Mouse (Mus musculus) layer of hippocampus, postnatal 14 days (tissue): Measurements from ENCODE around the gene Txnrd3. TPM values are rescaled to one million over a fixed set of nuclear protein-coding genes. Genes with fewer than 3 reads are reported as not detected.

ENCODE experiments used
- total RNA-seq, 2 experiments: library from RNA; stranded (reverse); gene quantifications; 2 replicates each; pipeline ENCODE4 v1.2.3; 2021

Gene Txnrd3
- total RNA-seq, 2 experiments from 2014 or later, result 4.8 to 5.2 TPM

Other genes with a start within 250 kb of the Txnrd3 start
- gene Chchd6, start 48.3 kb upstream of the Txnrd3 start, total RNA-seq, result 10 to 100 TPM; 67.2 to 69.5 TPM
- not detected for gene Vmn1r40, start 63.6 kb downstream of the Txnrd3 start, total RNA-seq
- gene Vmn1r41, start 96.8 kb downstream of the Txnrd3 start, total RNA-seq, result not detected
- gene Vmn1r42, start 232.4 kb downstream of the Txnrd3 start, total RNA-seq, result not detected
- gene Vmn1r43, start 232.4 kb downstream of the Txnrd3 start, total RNA-seq, result not detected
- gene Vmn1r44, start 239.7 kb downstream of the Txnrd3 start, total RNA-seq, result not detected